Mouse (Mus musculus) heart, adult 2 months (tissue): ENCODE data around the gene Lrrfip1. TPM values are rescaled to one million over a fixed set of nuclear protein-coding genes. Genes with fewer than 3 reads are reported as not detected.

ENCODE experiments used
- DNase-seq, 2 experiments: peaks; one replicate each; pipeline ENCODE4 v3.0.0; 2021
- H3K27ac ChIP-seq: fragments of 200-600 bp; 2 replicates; pipeline ENCODE4 v1.8.1; 2022
- H3K27me3 ChIP-seq: fragments of 200-500 bp; 2 replicates; pipeline ENCODE4 v1.6.1; 2012; ENCODE audit warnings: mild to moderate bottlenecking, low read length, inconsistent platforms, mixed read lengths; ENCODE audit not compliant: control insufficient read depth, insufficient read depth
- H3K36me3 ChIP-seq: fragments of 200-500 bp; 2 replicates; pipeline ENCODE4 v1.6.1; 2012; ENCODE audit warnings: low read length, inconsistent platforms; ENCODE audit not compliant: control insufficient read depth, insufficient read depth
- H3K4me1 ChIP-seq: fragments of 200-500 bp; 2 replicates; pipeline ENCODE4 v1.6.1; 2011; ENCODE audit warnings: low read length; ENCODE audit not compliant: control insufficient read depth, insufficient read depth
- H3K4me3 ChIP-seq: fragments of 200-600 bp; 2 replicates; pipeline ENCODE4 v1.8.1; 2022
- H3K79me2 ChIP-seq: fragments of 200-500 bp; replicated peaks from 2 replicates; pipeline ENCODE4 v1.6.1; 2012; ENCODE audit warnings: mild to moderate bottlenecking, inconsistent platforms, low read length, moderate library complexity, mixed read lengths; ENCODE audit not compliant: control insufficient read depth, insufficient read depth
- H3K9ac ChIP-seq: fragments of 200-500 bp; 2 replicates; pipeline ENCODE4 v1.6.1; 2012; ENCODE audit warnings: low read depth, mild to moderate bottlenecking, control low read depth, inconsistent platforms, low read length, mixed read lengths
- CTCF ChIP-seq: fragments of 200-600 bp; IDR thresholded peaks from 2 replicates; pipeline ENCODE4 v1.8.1; 2022; ENCODE audit warnings: antibody characterized with exemption, mild to moderate bottlenecking, moderate library complexity
- EP300 ChIP-seq: fragments of 200-500 bp; IDR thresholded peaks from 2 replicates; pipeline ENCODE4 v1.6.1; 2011; ENCODE audit warnings: low read depth, low read length, control low read depth; ENCODE audit not compliant: insufficient read depth
- POLR2A ChIP-seq: fragments of 200-500 bp; IDR thresholded peaks from 2 replicates; pipeline ENCODE4 v1.6.1; 2011; ENCODE audit warnings: mild to moderate bottlenecking, low read depth, low read length, control low read depth; ENCODE audit not compliant: insufficient read depth
- WGBS: fragments of 180-500 bp; shearing (Covaris S2); methylation state at CpG from one replicate; pipeline ENCODE4 v1.1.7; 2018; 5-methylcytosine and 5-hydroxymethylcytosine counted together
- intact Hi-C: fragments of 180-260 bp; cut with DNase I; formaldehyde crosslinking; loops from one replicate; pipeline ENCODE4 v1.15.1; 2025
- polyA plus RNA-seq: library from polyadenylated mRNA; depleted of rRNA; stranded (reverse); fragments of >200 nt; gene quantifications from 2 replicates; pipeline ENCODE4 v1.2.3, GENCODE M21; 2012
- total RNA-seq, 2 experiments: library from RNA; stranded (reverse); gene quantifications; 2 replicates each; pipeline ENCODE4 v1.2.3; 2021

The Lrrfip1 gene
- total and polyA plus RNA-seq, 3 experiments, result 32.9 to 75.5 (median 63.5) TPM

GRCm38 (mm10) chr1:90980638-90981330 is 17.8 kb upstream of the Lrrfip1 start:
- intact Hi-C loops, result loop anchor here (2.0 kb wide), 1 partner anchor 36 kb away; no protein-coding TSS in a partner anchor

GRCm38 (mm10) chr1:90981346-90981745 is 17.2 kb upstream of the Lrrfip1 start:
- H3K36me3 ChIP-seq, result peaks cover 2% of the 10 kb centered on the region; the same call in 1 of the 2 replicates
- intact Hi-C loops, result loop anchor here (2.0 kb wide), 1 partner anchor 35 kb away; no protein-coding TSS in a partner anchor
- 49% methylated on average over 3 of the region's 3 CpGs for WGBS
- no peaks in the 10 kb centered on the region for H3K79me2 ChIP-seq
- H3K27ac ChIP-seq, result peak overlapping the region; percentile 62
- peaks cover 5% of the 10 kb centered on the region for H3K4me1 ChIP-seq
- no peak for TF ChIP-seq POLR2A
- TF ChIP-seq CTCF, result no peak
- TF ChIP-seq EP300, result no peak
- H3K9ac ChIP-seq, result no peak overlapping the region
- peak in 1 of 2 experiments; percentile 15 for DNase-seq
- no peak overlapping the region for H3K4me3 ChIP-seq
- no peaks in the 10 kb centered on the region for H3K27me3 ChIP-seq

More at GRCm38 (mm10) chr1:90980638-90981330, 17.8 kb upstream of the Lrrfip1 start:
- WGBS, result 26% methylated on average over 10 of the region's 10 CpGs
- DNase-seq, result peak; percentile 23 to 25
- no peak for TF ChIP-seq CTCF
- TF ChIP-seq EP300, result no peak
- TF ChIP-seq POLR2A, result no peak
- no peak overlapping the region for H3K9ac ChIP-seq
- peaks cover 5% of the 10 kb centered on the region for H3K4me1 ChIP-seq
- no peaks in the 10 kb centered on the region for H3K79me2 ChIP-seq
- H3K27me3 ChIP-seq, result no peaks in the 10 kb centered on the region
- H3K36me3 ChIP-seq, result peaks cover 2% of the 10 kb centered on the region; the same call in 1 of the 2 replicates
- H3K27ac ChIP-seq, result peak overlapping the region; percentile 62
- H3K4me3 ChIP-seq, result no peak overlapping the region

GRCm38 (mm10) chr1:90995916-90996315 is 2.6 kb upstream of the Lrrfip1 start:
- TF ChIP-seq CTCF, result no peak
- TF ChIP-seq POLR2A, result no peak
- TF ChIP-seq EP300, result no peak
- intact Hi-C loops, result loop anchor here (5.0 kb wide), 1 partner anchor 36 kb away; no protein-coding TSS in a partner anchor
- no peak overlapping the region for H3K9ac ChIP-seq
- 96% methylated on average over 1 of the region's 1 CpGs for WGBS
- no peak overlapping the region for H3K4me3 ChIP-seq
- no peak overlapping the region for H3K27ac ChIP-seq
- H3K36me3 ChIP-seq, result peaks cover 2% of the 10 kb centered on the region; the same call in 1 of the 2 replicates
- H3K27me3 ChIP-seq, result no peaks in the 10 kb centered on the region
- H3K4me1 ChIP-seq, result peaks cover 10% of the 10 kb centered on the region
- no peak for DNase-seq
- H3K79me2 ChIP-seq, result no peaks in the 10 kb centered on the region

- 66% methylated on average over 4 of the region's 4 CpGs for WGBS
- Histone ChIP-seq H3K36me3 (peaks cover 5% of the 10 kb centered on the region; the same call in 1 of the 2 replicates), H3K27ac (no peak overlapping the region), H3K79me2 (no peaks in the 10 kb centered on the region; the same call in none of the 2 replicates), H3K9ac (no peak overlapping the region), H3K27me3 (no peaks in the 10 kb centered on the region), H3K4me1 (peaks cover 20% of the 10 kb centered on the region), H3K4me3 (no peak overlapping the region)
- intact Hi-C loops, result loop anchor here (5.0 kb wide), 1 partner anchor 35 kb away; no protein-coding TSS in a partner anchor
- DNase-seq, result peak in 1 of 2 experiments; percentile 12
- no peak for TF ChIP-seq POLR2A
- TF ChIP-seq EP300, result no peak
- no peak for TF ChIP-seq CTCF
These were observed 1.4 kb upstream of the Lrrfip1 start for GRCm38 (mm10) chr1:90997136-90997535.

GRCm38 (mm10) chr1:90997641-90998040 is 896 bp upstream of the Lrrfip1 start:
- no peaks in the 10 kb centered on the region for H3K27me3 ChIP-seq
- H3K79me2 ChIP-seq, result no peaks in the 10 kb centered on the region; the same call in none of the 2 replicates
- no peak overlapping the region for H3K27ac ChIP-seq
- TF ChIP-seq CTCF (no peak), POLR2A (no peak), EP300 (no peak)
- intact Hi-C loops, result loop anchor here (5.0 kb wide), 1 partner anchor 35 kb away; no protein-coding TSS in a partner anchor
- H3K36me3 ChIP-seq, result peaks cover 5% of the 10 kb centered on the region; the same call in 1 of the 2 replicates
- H3K4me3 ChIP-seq, result no peak overlapping the region
- peaks cover 22% of the 10 kb centered on the region for H3K4me1 ChIP-seq
- WGBS, result 91% methylated on average over 5 of the region's 5 CpGs
- no peak overlapping the region; the same call in 1 of the 2 replicates for H3K9ac ChIP-seq
- no peak for DNase-seq

GRCm38 (mm10) chr1:90998891-90999611 is 514 bp downstream of the Lrrfip1 start:
- Histone ChIP-seq H3K79me2 (peaks cover 2% of the 10 kb centered on the region), H3K27ac (peak overlapping the region; percentile 80), H3K9ac (peak overlapping the region; percentile 98), H3K4me1 (peaks cover 34% of the 10 kb centered on the region), H3K36me3 (peaks cover 5% of the 10 kb centered on the region; the same call in 1 of the 2 replicates), H3K4me3 (peak overlapping the region; percentile 81), H3K27me3 (no peaks in the 10 kb centered on the region)
- intact Hi-C loops, result loop anchor here (5.0 kb wide), 1 partner anchor 33 kb away; no protein-coding TSS in a partner anchor
- DNase-seq, result peak in 1 of 2 experiments; percentile 17
- TF ChIP-seq CTCF, result no peak
- 1% methylated on average over 41 of the region's 41 CpGs for WGBS
